Mouse (Mus musculus): ENCODE measurements around the gene Syt11.
"Not testable (repeated sequence)": the region's sequence is repeated elsewhere in the genome, so short reads cannot be mapped to it uniquely, and the experiment has no call there.

The Syt11 gene

GRCm38 (mm10) chr3:88774939-88775841, at the start of gene Syt11:
Gene Syt11 (minus strand): TSS chr3:88775164.
- DNase-seq (ENCODE audit: low spot score): not testable (repeated sequence)

- DNase-seq (ENCODE audit: low spot score): no peak
Measured at GRCm38 (mm10) chr3:88803910-88804540, 29.1 kb upstream of the Syt11 start.

- DNase-seq (ENCODE audit: low spot score): not testable (repeated sequence)
Measured at GRCm38 (mm10) chr3:88797507-88797906, 22.5 kb upstream of the Syt11 start.

GRCm38 (mm10) chr3:88788033-88788432, 13.1 kb upstream of the Syt11 start:
- DNase-seq (ENCODE audit: low spot score): not testable (repeated sequence)

GRCm38 (mm10) chr3:88786805-88787204, 11.8 kb upstream of the Syt11 start:
- not testable (repeated sequence) for DNase-seq (ENCODE audit: low spot score)

GRCm38 (mm10) chr3:88786323-88786722, 11.4 kb upstream of the Syt11 start:
- not testable (repeated sequence) for DNase-seq (ENCODE audit: low spot score)

- no peak for DNase-seq (ENCODE audit: low spot score)
Measured at GRCm38 (mm10) chr3:88784889-88785288, 9.9 kb upstream of the Syt11 start.

- not testable (repeated sequence) for DNase-seq (ENCODE audit: low spot score)
Measured at GRCm38 (mm10) chr3:88773163-88773562, 1.8 kb downstream of the Syt11 start.

- DNase-seq (ENCODE audit: low spot score): peak; percentile 71
Measured at GRCm38 (mm10) chr3:88772399-88772798, 2.6 kb downstream of the Syt11 start.

GRCm38 (mm10) chr3:88771941-88772280, 3.1 kb downstream of the Syt11 start:
- not testable (repeated sequence) for DNase-seq (ENCODE audit: low spot score)

GRCm38 (mm10) chr3:88771189-88771940, 3.6 kb downstream of the Syt11 start:
- not testable (repeated sequence) for DNase-seq (ENCODE audit: low spot score)

- no peak for DNase-seq (ENCODE audit: low spot score)
Measured at GRCm38 (mm10) chr3:88762401-88762831, 12.5 kb downstream of the Syt11 start.

GRCm38 (mm10) chr3:88761619-88762018, 13.3 kb downstream of the Syt11 start:
- DNase-seq (ENCODE audit: low spot score): no peak

- DNase-seq (ENCODE audit: low spot score): peak; percentile 78
Measured at GRCm38 (mm10) chr3:88758045-88758500, 16.9 kb downstream of the Syt11 start.

GRCm38 (mm10) chr3:88756276-88756675, 18.7 kb downstream of the Syt11 start:
- DNase-seq (ENCODE audit: low spot score): no peak

- no peak for DNase-seq (ENCODE audit: low spot score)
Measured at GRCm38 (mm10) chr3:88755541-88755940, 19.4 kb downstream of the Syt11 start.

- no peak for DNase-seq (ENCODE audit: low spot score)
Measured at GRCm38 (mm10) chr3:88754283-88754682, 20.7 kb downstream of the Syt11 start.

GRCm38 (mm10) chr3:88746871-88747231, 28.1 kb downstream of the Syt11 start:
- no peak for DNase-seq (ENCODE audit: low spot score)

- no peak for DNase-seq (ENCODE audit: low spot score)
Measured at GRCm38 (mm10) chr3:88746139-88746870, 28.7 kb downstream of the Syt11 start.

- no peak for DNase-seq (ENCODE audit: low spot score)
Measured at GRCm38 (mm10) chr3:88745534-88745933, 29.4 kb downstream of the Syt11 start.

GRCm38 (mm10) chr3:88740147-88740546, 34.8 kb downstream of the Syt11 start:
- no peak for DNase-seq (ENCODE audit: low spot score)

GRCm38 (mm10) chr3:88738641-88739040, 36.3 kb downstream of the Syt11 start:
- DNase-seq (ENCODE audit: low spot score): peak; percentile 42
